In the genomic region with DNA sequence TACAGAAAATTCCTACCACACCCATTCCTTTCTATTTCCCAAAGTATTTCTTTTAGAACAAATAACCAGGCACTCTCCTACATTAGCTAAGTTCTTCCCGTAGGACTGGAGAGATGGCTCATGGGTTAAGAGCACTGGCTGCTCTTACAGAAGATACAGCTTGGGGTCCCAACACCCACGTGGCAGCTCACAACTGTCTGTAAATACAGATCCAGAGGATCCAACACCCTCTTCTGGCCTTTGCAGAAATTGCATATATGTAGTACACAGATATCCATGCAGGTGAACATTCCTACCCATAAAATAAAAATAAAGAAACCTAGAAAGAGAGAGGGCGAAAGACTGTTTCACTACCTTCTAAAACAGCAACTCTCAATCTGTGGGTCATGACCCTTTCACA, we compare ENCODE assay signal across 19 mouse cellular contexts. TPM values are rescaled to one million over a fixed set of nuclear protein-coding genes. Genes with fewer than 3 reads are reported as not detected.
A peak's percentile ranks its signal among the peaks of the same experiment; 100 is the strongest.
DNase-seq lines count a peak whose midpoint lies in the region; ATAC-seq and TF ChIP-seq lines count a peak whose summit lies in the region.
"Had no signal": no experiment of that assay in that cellular context is flagged by ENCODE, and none has a peak within 500 bp of the region (broad histone marks: within the 10 kb centered on the region; RNA-seq: fewer than 3 reads in every experiment).

No protein-coding gene starts in this region.

- peak; percentile 13; the same call in 1 of the 2 replicates for TF ChIP-seq CTCF in gastrocnemius, adult 2 months (IDR thresholded peaks at IDR 0.05)
- TF ChIP-seq CTCF in kidney, postnatal 0 days (IDR thresholded peaks at IDR 0.05; ENCODE audit: low read depth) = 0 out of 2 replicates have a peak, but pooled peaks have one; percentile 14
- peak; percentile 43 for TF ChIP-seq CTCF in stomach, postnatal 0 days (IDR thresholded peaks at IDR 0.05; ENCODE audit: low read depth)

- H3K4me2 ChIP-seq in kidney, postnatal 0 days (ENCODE audit: low read length) = no peak overlapping the region
- H3K4me2 ChIP-seq in kidney, embryonic 15.5 days = no peak overlapping the region
- no peak overlapping the region for H3K4me2 ChIP-seq in stomach, postnatal 0 days (replicated peaks; ENCODE audit: low read depth)
- H3K4me2 ChIP-seq: embryonic facial prominence, embryonic 12.5 days; forebrain, embryonic 15.5 days; heart, embryonic 12.5 days; hindbrain, embryonic 12.5 days had no signal

- DNase-seq in gastrocnemius, adult 2 months = no peak
- no peak for DNase-seq in gastrocnemius, postnatal 4 days (ENCODE audit: low spot score in 2 of 2)
- DNase-seq in kidney, postnatal 0 days (ENCODE audit: low spot score) = no peak
- peak; percentile 55 for DNase-seq in ES-CJ7 (ENCODE audit: low read depth, low spot score)
- DNase-seq in stomach, postnatal 0 days (ENCODE audit: low spot score) = no peak
- DNase-seq: adrenal gland, postnatal 10 days; B cell, adult 2 months; cerebellum, adult 11 months; cerebellum, adult 9-10 months; cerebellum, postnatal 25 days; gastrocnemius, postnatal 10 days had no signal

- no peak for ATAC-seq in kidney, postnatal 0 days (replicated peaks; ENCODE audit: low FRiP score, low read depth)
- no peak for ATAC-seq in kidney, embryonic 15.5 days (replicated peaks; ENCODE audit: low FRiP score)
- no peak for ATAC-seq in stomach, postnatal 0 days (ENCODE audit: low FRiP score, low TSS enrichment)
- no peak for ATAC-seq in CD4-positive, CD25-positive, alpha-beta regulatory T cell, adult 4 months
- ATAC-seq: forebrain, embryonic 15.5 days; hindbrain, embryonic 16.5 days; inflammation-experienced regulatory T-cells, adult 6 months had no signal

- H3K9me3 ChIP-seq in kidney, postnatal 0 days (replicated peaks; ENCODE audit: low read length) = no peaks in the 10 kb centered on the region
- H3K9me3 ChIP-seq in kidney, embryonic 15.5 days (replicated peaks) = no peaks in the 10 kb centered on the region
- H3K9me3 ChIP-seq in stomach, postnatal 0 days (ENCODE audit: control insufficient read depth, low read length) = no peaks in the 10 kb centered on the region
- H3K9me3 ChIP-seq: embryonic facial prominence, embryonic 12.5 days; forebrain, embryonic 15.5 days; heart, embryonic 12.5 days; hindbrain, embryonic 12.5 days had no signal

- no peak overlapping the region for H3K9ac ChIP-seq in kidney, postnatal 0 days (ENCODE audit: low read depth, low read length)
- no peak overlapping the region for H3K9ac ChIP-seq in kidney, embryonic 15.5 days
- H3K9ac ChIP-seq in stomach, postnatal 0 days (ENCODE audit: low read length) = no peak overlapping the region
- H3K9ac ChIP-seq: embryonic facial prominence, embryonic 12.5 days; forebrain, embryonic 15.5 days; heart, embryonic 12.5 days; hindbrain, embryonic 12.5 days had no signal

- H3K27me3 ChIP-seq in kidney, postnatal 0 days (ENCODE audit: insufficient read depth, low read length) = no peaks in the 10 kb centered on the region
- H3K27me3 ChIP-seq in kidney, embryonic 15.5 days = no peaks in the 10 kb centered on the region
- no peaks in the 10 kb centered on the region for H3K27me3 ChIP-seq in stomach, postnatal 0 days (ENCODE audit: control insufficient read depth, insufficient read depth, low read length)
- H3K27me3 ChIP-seq: embryonic facial prominence, embryonic 12.5 days; forebrain, embryonic 15.5 days; heart, embryonic 12.5 days; hindbrain, embryonic 12.5 days had no signal

- H3K36me3 ChIP-seq in kidney, postnatal 0 days (ENCODE audit: insufficient read depth, low read length) = no peaks in the 10 kb centered on the region
- H3K36me3 ChIP-seq in kidney, embryonic 15.5 days = no peaks in the 10 kb centered on the region
- no peaks in the 10 kb centered on the region for H3K36me3 ChIP-seq in stomach, postnatal 0 days (ENCODE audit: control insufficient read depth, insufficient read depth, low read length)
- H3K36me3 ChIP-seq: embryonic facial prominence, embryonic 12.5 days; forebrain, embryonic 15.5 days; heart, embryonic 12.5 days; hindbrain, embryonic 12.5 days had no signal

- 63% methylated on average over 3 of the region's 3 CpGs for WGBS in kidney, postnatal 0 days
- whole genome bisulfite sequencing in kidney, embryonic 15.5 days = 74% methylated on average over 3 of the region's 3 CpGs
- WGBS in stomach, postnatal 0 days = 55% methylated on average over 3 of the region's 3 CpGs

- TF ChIP-seq EP300 in stomach, postnatal 0 days (optimal IDR thresholded peaks at IDR 0.05) = no peak

- H3K27ac ChIP-seq in gastrocnemius, adult 2 months = no peak overlapping the region
- H3K27ac ChIP-seq in kidney, postnatal 0 days = no peak overlapping the region
- no peak overlapping the region for H3K27ac ChIP-seq in kidney, embryonic 15.5 days
- no peak overlapping the region for H3K27ac ChIP-seq in stomach, postnatal 0 days (replicated peaks)
- H3K27ac ChIP-seq: embryonic facial prominence, embryonic 12.5 days; forebrain, embryonic 15.5 days; hindbrain, embryonic 12.5 days had no signal

- intact Hi-C loops in gastrocnemius, adult 2 months (cut with DNase I) = no loop called here

- no peaks in the 10 kb centered on the region for H3K4me1 ChIP-seq in kidney, postnatal 0 days (replicated peaks; ENCODE audit: insufficient read depth, low read length)
- H3K4me1 ChIP-seq in kidney, embryonic 15.5 days = no peaks in the 10 kb centered on the region
- H3K4me1 ChIP-seq in stomach, postnatal 0 days (replicated peaks; ENCODE audit: control insufficient read depth, insufficient read depth) = no peaks in the 10 kb centered on the region
- H3K4me1 ChIP-seq: embryonic facial prominence, embryonic 12.5 days; heart, embryonic 12.5 days; hindbrain, embryonic 12.5 days had no signal

- no peak overlapping the region for H3K4me3 ChIP-seq in gastrocnemius, adult 2 months
- H3K4me3 ChIP-seq in kidney, postnatal 0 days (replicated peaks; ENCODE audit: low read depth, low read length) = no peak overlapping the region
- H3K4me3 ChIP-seq in kidney, embryonic 15.5 days (replicated peaks) = no peak overlapping the region
- H3K4me3 ChIP-seq in stomach, postnatal 0 days (ENCODE audit: low read depth, low read length) = no peak overlapping the region
- H3K4me3 ChIP-seq: embryonic facial prominence, embryonic 12.5 days; forebrain, embryonic 15.5 days; heart, embryonic 12.5 days; hindbrain, embryonic 12.5 days had no signal

RNA-seq across cellular contexts. Expression of gene Aldh1l1, which starts 40.2 kb away (rescaled TPM):
- total RNA-seq in gastrocnemius, adult 2 months (2021) = 1 to 10 TPM; 3.6 to 5.3 TPM
- 1 to 10 TPM; 2.2 to 2.9 TPM for total RNA-seq in gastrocnemius, postnatal 4 days (2021)
- polyA plus RNA-seq in kidney, postnatal 0 days (2015; fragmentation: Nextera tagmentation; extraction: Ambion mirVana) = 42.8 and 47.1 TPM in 2 replicates
- polyA plus RNA-seq in kidney, embryonic 15.5 days (2015; fragmentation: Nextera tagmentation; extraction: Ambion mirVana) = 11.2 and 13.8 TPM in 2 replicates
- 6.6 and 7.6 TPM in 2 replicates for polyA plus RNA-seq in stomach, postnatal 0 days (2015; fragmentation: Nextera tagmentation; extraction: Ambion mirVana)
- 1 to 10 TPM; 1.4 to 5.1 TPM for polyA plus RNA-seq in CD4-positive, CD25-positive, alpha-beta regulatory T cell, adult 4 months (2017; shearing (Covaris generic))
